Mouse (Mus musculus): ENCODE data around the gene Scn2b.

DNA sequence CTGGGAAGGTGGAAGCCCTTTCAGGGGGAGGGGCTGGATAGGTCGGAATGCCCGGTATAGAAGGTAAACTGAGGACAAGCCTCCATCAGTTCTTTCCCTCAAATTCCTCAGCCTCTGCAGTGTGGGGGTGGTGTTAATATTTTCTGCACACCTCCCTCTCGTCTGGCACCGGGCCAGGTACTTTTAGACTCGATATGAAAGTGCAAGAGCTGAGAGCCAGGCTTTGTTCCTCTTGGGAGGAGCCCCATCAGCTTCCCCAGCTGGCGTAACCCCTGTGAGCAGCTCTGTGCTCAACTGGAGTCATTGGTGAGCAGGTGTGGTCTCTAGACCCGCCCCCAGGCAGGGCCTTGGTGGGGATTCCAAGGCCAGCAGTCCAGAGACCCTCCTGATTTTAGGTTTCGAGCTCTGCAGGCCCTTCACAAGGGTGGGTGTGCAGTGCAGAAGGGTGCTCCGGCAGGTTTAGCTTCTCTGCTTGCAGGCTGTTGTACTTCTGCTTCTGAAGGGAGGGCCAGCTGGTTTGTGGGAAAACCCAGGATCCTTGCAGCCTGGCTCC, 4.7 kb downstream of the Scn2b start:
- TF ChIP-seq POLR2A (IDR thresholded peaks at IDR 0.05; ENCODE audit: low read depth, low read length) (no peak), CTCF (conservative IDR thresholded peaks at IDR 0.05; ENCODE audit: insufficient read depth, insufficient read length, low read depth, low read length) (no peak)
